Mouse (Mus musculus) left cerebral cortex, adult 9 months (tissue): ENCODE data around the gene Myh13.
A peak's percentile ranks its signal among the peaks of the same experiment; 100 is the strongest.

ENCODE experiments used
- DNase-seq, 2 experiments: peaks; one replicate each; pipeline ENCODE4 v3.0.0; 2022; ENCODE audit warnings: low spot score in 2 of 2

Gene Myh13

GRCm38 (mm10) chr11:67321358-67321757 is at the start of gene Myh13:
Gene Myh13 (plus strand): TSS chr11:67321658.
- DNase-seq: no peak

- no peak for DNase-seq
Observed at GRCm38 (mm10) chr11:67276601-67277174, 44.8 kb upstream of the Myh13 start, which contains the start of gene Myh8. Gene Myh8 (plus strand): TSS chr11:67277124.

- peak; percentile 10 to 20 for DNase-seq
Observed at GRCm38 (mm10) chr11:67293440-67293839, 28.0 kb upstream of the Myh13 start.

GRCm38 (mm10) chr11:67313733-67314452 is 7.6 kb upstream of the Myh13 start:
- DNase-seq: no peak

- DNase-seq: no peak
Observed at GRCm38 (mm10) chr11:67326536-67326935, 5.1 kb downstream of the Myh13 start.

GRCm38 (mm10) chr11:67344556-67344955 is 23.1 kb downstream of the Myh13 start:
- no peak for DNase-seq

GRCm38 (mm10) chr11:67345186-67345855 is 23.9 kb downstream of the Myh13 start:
- no peak for DNase-seq

GRCm38 (mm10) chr11:67345856-67346236 is 24.4 kb downstream of the Myh13 start:
- DNase-seq: no peak

GRCm38 (mm10) chr11:67350153-67350768 is 28.8 kb downstream of the Myh13 start:
- peak; percentile 15 to 90 for DNase-seq

- no peak for DNase-seq
Observed at GRCm38 (mm10) chr11:67353011-67353410, 31.6 kb downstream of the Myh13 start.

GRCm38 (mm10) chr11:67358031-67358430 is 36.6 kb downstream of the Myh13 start:
- no peak for DNase-seq

GRCm38 (mm10) chr11:67362236-67362635 is 40.8 kb downstream of the Myh13 start:
- DNase-seq: no peak

- DNase-seq: no peak
Observed at GRCm38 (mm10) chr11:67364551-67364950, 43.1 kb downstream of the Myh13 start.

GRCm38 (mm10) chr11:67364986-67365721 is 43.7 kb downstream of the Myh13 start:
- DNase-seq: no peak

GRCm38 (mm10) chr11:67366936-67367335 is 45.5 kb downstream of the Myh13 start:
- DNase-seq: no peak

GRCm38 (mm10) chr11:67373333-67373732 is 51.9 kb downstream of the Myh13 start:
- DNase-seq: peak in 1 of 2 experiments; percentile 51

- no peak for DNase-seq
Observed at GRCm38 (mm10) chr11:67376308-67376707, 54.9 kb downstream of the Myh13 start.

- no peak for DNase-seq
Observed at GRCm38 (mm10) chr11:67379703-67380510, 58.4 kb downstream of the Myh13 start.

GRCm38 (mm10) chr11:67381833-67382232 is 60.4 kb downstream of the Myh13 start:
- no peak for DNase-seq

GRCm38 (mm10) chr11:67384653-67385052 is 63.2 kb downstream of the Myh13 start:
- DNase-seq: no peak
